Mouse (Mus musculus) small intestine, adult 2 months (tissue): ENCODE measurements around the gene Gm10944. TPM values are rescaled to one million over a fixed set of nuclear protein-coding genes. Genes with fewer than 3 reads are reported as not detected.

ENCODE experiments used
- H3K27ac ChIP-seq: fragments of 200-500 bp; 2 replicates; pipeline ENCODE4 v1.5.1; 2012; ENCODE audit warnings: low read depth, low read length, control low read depth, inconsistent platforms; ENCODE audit not compliant: insufficient read depth
- H3K27me3 ChIP-seq: fragments of 200-500 bp; 2 replicates; pipeline ENCODE4 v1.6.1; 2012; ENCODE audit warnings: mild to moderate bottlenecking, moderate library complexity, low read length, inconsistent platforms; ENCODE audit not compliant: control insufficient read depth, insufficient read depth
- H3K36me3 ChIP-seq: fragments of 200-500 bp; 2 replicates; pipeline ENCODE4 v1.6.1; 2012; ENCODE audit warnings: mild to moderate bottlenecking, low read length, control low read depth, inconsistent platforms; ENCODE audit not compliant: control insufficient read depth, insufficient read depth
- H3K4me1 ChIP-seq: fragments of 200-500 bp; 2 replicates; pipeline ENCODE4 v1.6.1; 2012; ENCODE audit warnings: low read length, inconsistent platforms, mixed read lengths; ENCODE audit not compliant: control insufficient read depth, insufficient read depth, insufficient read length
- H3K4me3 ChIP-seq: fragments of 200-500 bp; 2 replicates; pipeline ENCODE4 v1.5.1; 2012; ENCODE audit warnings: low read depth, mild to moderate bottlenecking, control low read depth, inconsistent platforms, low read length, moderate library complexity
- CTCF ChIP-seq: fragments of 200-500 bp; IDR thresholded peaks from 2 replicates; pipeline ENCODE4 v1.5.1; 2012; ENCODE audit warnings: low read depth, mild to moderate bottlenecking, control low read depth, inconsistent platforms, low read length, moderate library complexity, mixed read lengths; ENCODE audit not compliant: insufficient replicate concordance, insufficient read length; ENCODE audit errors: extremely low read depth
- POLR2A ChIP-seq: fragments of 200-500 bp; IDR thresholded peaks from 2 replicates; pipeline ENCODE4 v1.6.1; 2012; ENCODE audit warnings: low read depth, mild to moderate bottlenecking, control low read depth, inconsistent platforms, low read length, moderate library complexity
- WGBS: fragments of 180-500 bp; shearing (Covaris S2); methylation state at CpG from one replicate; pipeline ENCODE4 v1.1.7; 2018; 5-methylcytosine and 5-hydroxymethylcytosine counted together
- polyA plus RNA-seq: library from polyadenylated mRNA; depleted of rRNA; stranded (reverse); fragments of >200 nt; gene quantifications from 2 replicates; pipeline ENCODE4 v1.2.3, GENCODE M21; 2012; rRNA removed

Gm10944 gene
- polyA plus RNA-seq: not detected in 2 replicates

DNA sequence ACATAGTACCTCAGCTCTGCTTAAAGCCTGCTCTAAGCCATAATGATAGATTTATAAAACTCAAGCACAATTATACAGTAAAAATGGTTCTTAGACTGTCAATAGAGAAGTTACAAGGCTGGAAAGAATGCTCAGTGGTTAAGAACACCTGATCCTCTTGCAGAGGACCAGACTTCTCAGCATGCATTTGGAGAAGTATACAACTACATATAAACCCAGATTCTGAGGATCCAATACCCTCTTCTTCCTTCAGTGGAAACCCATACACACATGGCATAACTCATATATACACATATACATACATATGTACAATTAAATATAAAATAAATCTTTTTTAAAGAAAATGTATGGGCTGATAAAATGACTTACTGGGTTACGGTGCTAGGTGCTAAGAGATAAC, at the start of gene Gm10944:
Gm10944 (plus strand) TSS at position 301 of the 400 bp plus-strand sequence.
- Histone ChIP-seq H3K36me3 (no peaks in the 10 kb centered on the region), H3K4me1 (no peaks in the 10 kb centered on the region), H3K27me3 (no peaks in the 10 kb centered on the region), H3K27ac (no peak within 1 kb of the TSS), H3K4me3 (no peak within 1 kb of the TSS)
- TF ChIP-seq CTCF: no peak
- no peak for TF ChIP-seq POLR2A
- whole genome bisulfite sequencing: 93% methylated on average over 1 of the region's 1 CpGs

DNA sequence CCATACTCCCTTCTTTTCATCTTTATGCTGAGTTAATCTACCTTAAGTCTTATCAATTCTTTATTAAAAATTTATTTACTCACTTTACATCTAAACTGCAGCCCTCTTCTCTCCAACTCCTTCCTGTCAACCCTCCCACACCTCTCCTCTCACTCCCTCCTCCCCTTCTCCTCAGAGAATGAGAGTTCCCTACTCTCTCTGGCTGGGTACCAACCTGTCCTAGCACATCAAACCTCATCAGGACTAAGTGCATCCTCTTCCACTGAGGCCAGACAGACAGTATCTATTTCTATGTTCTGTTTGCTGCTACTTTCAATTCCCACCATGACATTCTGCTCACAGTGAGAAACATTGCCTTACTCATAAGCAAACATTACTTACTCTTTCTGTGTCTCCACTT, 25.2 kb upstream of the Gm10944 start:
- Histone ChIP-seq H3K4me3 (no peak overlapping the region), H3K27me3 (no peaks in the 10 kb centered on the region), H3K36me3 (no peaks in the 10 kb centered on the region), H3K27ac (no peak overlapping the region), H3K4me1 (no peaks in the 10 kb centered on the region)
- no peak for TF ChIP-seq POLR2A
- TF ChIP-seq CTCF: no peak

DNA sequence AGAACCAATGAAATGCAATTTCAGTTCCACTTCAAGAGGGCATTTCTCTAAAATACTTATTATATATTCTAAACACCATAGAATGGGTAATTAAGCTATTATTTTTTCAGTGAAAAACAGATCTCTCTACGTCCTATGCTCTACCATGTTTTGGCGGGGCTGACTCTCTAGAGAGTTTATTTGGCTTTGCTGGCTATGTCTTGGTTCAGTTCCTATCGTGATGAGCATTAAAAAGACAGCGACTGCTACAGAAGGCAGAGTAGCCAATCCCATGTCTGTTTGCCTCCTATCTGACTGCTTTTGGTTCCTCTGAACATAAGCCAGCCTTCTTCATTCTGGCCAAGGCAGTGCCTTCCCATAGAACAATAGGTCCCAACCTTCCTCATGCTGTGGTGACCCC, 24.5 kb upstream of the Gm10944 start:
- no peak for TF ChIP-seq CTCF
- no peak for TF ChIP-seq POLR2A
- 78% methylated on average over 4 of the region's 4 CpGs for WGBS

DNA sequence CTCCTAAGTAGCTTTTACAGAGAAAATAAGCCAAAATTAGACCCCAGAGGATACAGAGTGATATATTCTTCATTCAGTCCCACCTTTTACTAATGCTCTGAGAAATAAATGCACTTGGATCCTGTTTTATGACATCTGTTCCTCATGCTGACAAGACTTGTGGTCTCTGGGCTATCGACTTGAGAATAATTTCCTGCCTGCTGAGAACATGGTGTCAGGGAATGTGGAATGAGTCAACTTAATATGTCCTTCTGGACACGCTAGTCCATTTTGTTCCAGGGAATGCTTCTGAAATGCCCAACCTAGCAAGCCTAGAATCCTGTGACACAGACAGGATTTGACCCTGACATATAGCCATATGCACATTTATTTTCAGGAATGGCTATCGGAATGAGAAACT, 22.0 kb upstream of the Gm10944 start:
- Histone ChIP-seq H3K27me3 (no peaks in the 10 kb centered on the region), H3K27ac (no peak overlapping the region), H3K4me3 (no peak overlapping the region), H3K36me3 (no peaks in the 10 kb centered on the region), H3K4me1 (no peaks in the 10 kb centered on the region)
- WGBS: 81% methylated on average over 3 of the region's 3 CpGs
- TF ChIP-seq POLR2A (no peak), CTCF (no peak)

More for the DNA sequence above, 24.5 kb upstream of the Gm10944 start:
- Histone ChIP-seq H3K27me3 (no peaks in the 10 kb centered on the region), H3K4me1 (no peaks in the 10 kb centered on the region), H3K36me3 (no peaks in the 10 kb centered on the region), H3K27ac (no peak overlapping the region), H3K4me3 (no peak overlapping the region)

DNA sequence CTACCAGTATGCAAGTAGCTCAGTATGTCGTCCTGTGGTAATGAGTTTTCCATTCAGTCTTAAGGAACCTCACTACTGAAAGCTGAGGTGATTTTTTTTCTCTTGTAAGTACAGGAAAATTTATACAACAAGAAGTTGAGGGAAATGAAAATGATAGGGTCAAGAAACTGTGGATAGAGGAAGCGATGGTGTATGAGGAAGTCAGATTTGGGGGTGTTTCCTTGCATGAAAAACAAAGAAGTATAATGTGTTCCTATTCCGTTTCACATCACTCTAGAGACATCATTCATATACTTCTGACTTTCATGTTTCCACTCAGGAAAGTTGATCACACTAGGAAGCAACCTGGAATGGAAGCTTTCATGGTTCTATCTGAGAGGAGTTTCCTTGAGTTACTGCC, 21.2 kb upstream of the Gm10944 start:
- no peak overlapping the region for H3K27ac ChIP-seq
- H3K36me3 ChIP-seq: no peaks in the 10 kb centered on the region
- TF ChIP-seq CTCF (no peak), POLR2A (no peak)
- no peaks in the 10 kb centered on the region for H3K27me3 ChIP-seq
- no peak overlapping the region for H3K4me3 ChIP-seq
- WGBS: 66% methylated on average over 3 of the region's 3 CpGs
- no peaks in the 10 kb centered on the region for H3K4me1 ChIP-seq

DNA sequence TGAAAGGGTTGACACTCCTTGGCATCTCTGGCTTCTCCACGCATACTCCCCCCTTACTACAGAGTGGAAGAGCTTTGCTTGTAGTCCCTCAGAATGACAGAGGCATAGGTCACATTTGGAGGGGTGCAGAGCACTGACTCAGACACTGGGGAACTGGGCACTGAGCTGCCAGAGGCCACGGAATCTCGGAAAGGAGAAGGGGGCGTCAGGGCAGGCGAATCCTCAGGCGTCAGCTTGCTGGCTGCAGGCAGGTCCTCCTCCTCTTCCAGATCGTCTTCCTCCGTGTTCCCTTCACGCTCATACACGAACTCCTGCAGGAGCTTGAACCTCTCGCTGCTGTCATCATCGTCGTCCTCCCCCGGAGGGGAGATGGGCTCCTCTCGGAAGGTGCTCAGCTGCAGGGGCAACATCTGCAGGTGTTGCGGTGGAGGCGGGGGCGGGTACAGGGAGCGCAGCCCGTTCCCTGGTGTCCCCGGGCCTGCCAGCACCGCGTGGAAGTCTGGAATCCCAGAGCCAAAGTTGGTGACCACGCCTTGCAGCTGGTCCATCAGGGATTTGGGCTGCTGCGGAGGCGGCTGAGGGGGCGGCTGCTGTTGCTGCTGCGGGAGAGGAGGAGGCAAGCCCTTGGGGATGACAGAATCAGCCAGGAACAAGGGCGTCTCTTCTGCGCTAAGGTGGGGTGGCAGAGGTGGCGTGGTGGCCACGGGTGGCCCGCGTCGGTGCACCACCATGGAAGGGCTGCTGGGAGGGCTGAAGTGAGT, 7.9 kb downstream of the Gm10944 start:
- TF ChIP-seq POLR2A: no peak
- TF ChIP-seq CTCF: no peak
- H3K4me3 ChIP-seq: no peak overlapping the region
- 5% methylated on average over 35 of the region's 35 CpGs for WGBS
- no peak overlapping the region for H3K27ac ChIP-seq
- no peaks in the 10 kb centered on the region for H3K27me3 ChIP-seq
- H3K4me1 ChIP-seq: no peaks in the 10 kb centered on the region
- no peaks in the 10 kb centered on the region for H3K36me3 ChIP-seq

DNA sequence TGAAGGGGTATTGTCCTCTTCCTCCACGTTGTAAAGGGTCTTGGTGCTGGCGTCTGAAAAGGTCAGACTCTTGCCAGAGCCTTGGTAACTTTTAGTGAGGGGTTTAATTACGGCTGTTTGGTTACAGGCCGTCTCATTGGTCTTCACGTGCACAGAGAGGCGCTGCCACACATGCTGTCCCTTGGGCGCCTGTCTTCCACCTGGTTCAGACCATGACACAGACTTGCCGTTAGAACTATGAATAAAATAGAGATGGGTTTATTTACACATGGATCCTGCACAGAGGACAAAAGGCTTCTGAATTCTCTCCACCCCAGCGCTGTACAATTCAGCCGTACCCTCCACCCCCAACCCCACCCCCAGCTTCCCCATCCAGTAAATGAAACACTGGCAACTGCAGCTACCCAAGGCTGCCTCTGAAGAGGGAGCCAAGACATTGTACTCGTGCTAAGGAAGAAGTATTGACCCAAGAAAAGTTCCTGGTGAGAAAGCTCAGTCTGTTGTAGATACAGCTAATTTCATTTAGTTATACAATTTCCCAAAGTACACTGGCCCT, 8.6 kb downstream of the Gm10944 start:
- 18% methylated on average over 11 of the region's 11 CpGs for WGBS
- Histone ChIP-seq H3K27ac (no peak overlapping the region), H3K36me3 (no peaks in the 10 kb centered on the region), H3K4me3 (no peak overlapping the region), H3K4me1 (no peaks in the 10 kb centered on the region), H3K27me3 (no peaks in the 10 kb centered on the region)
- no peak for TF ChIP-seq POLR2A
- TF ChIP-seq CTCF: no peak
